Mouse (Mus musculus) lung, adult 18-20 months (tissue): ENCODE results near the gene St7.

Source experiments
- DNase-seq, 2 experiments: peaks; one replicate each; pipeline ENCODE4 v3.0.0; 2022; ENCODE audit warnings: mixed read lengths in 2 of 2

Gene St7

GRCm38 (mm10) chr6:17769972-17770644 lies 77.4 kb downstream of the St7 start:
- DNase-seq, result no peak

- peak in 1 of 2 experiments; percentile 35 for DNase-seq
These were observed 78.1 kb downstream of the St7 start for GRCm38 (mm10) chr6:17770645-17771345.

DNA sequence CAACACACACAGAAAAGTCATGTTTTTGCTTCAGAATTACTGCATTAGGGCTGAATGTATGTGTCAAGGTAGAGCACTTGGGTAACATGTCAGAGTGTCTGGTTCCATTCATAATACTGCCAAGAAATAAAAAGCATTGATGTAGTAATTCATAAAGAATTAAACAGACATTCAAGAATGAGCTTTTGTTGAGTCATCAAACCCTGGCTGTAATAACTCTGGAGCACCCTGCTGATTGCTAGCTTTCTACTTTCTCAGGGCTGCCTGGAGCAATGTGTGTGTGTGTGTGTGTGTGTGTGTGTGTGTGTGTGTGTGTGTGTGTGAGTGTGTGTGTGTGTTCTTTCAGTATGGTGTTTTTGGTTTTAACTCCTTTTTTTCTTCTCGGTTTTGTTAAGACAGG lies 78.7 kb downstream of the St7 start:
- no peak for DNase-seq

- peak; percentile 14 to 16 for DNase-seq
These were observed 79.8 kb downstream of the St7 start for GRCm38 (mm10) chr6:17772514-17772913.

- DNase-seq, result no peak
These were observed 83.3 kb downstream of the St7 start for GRCm38 (mm10) chr6:17776041-17776440.

DNA sequence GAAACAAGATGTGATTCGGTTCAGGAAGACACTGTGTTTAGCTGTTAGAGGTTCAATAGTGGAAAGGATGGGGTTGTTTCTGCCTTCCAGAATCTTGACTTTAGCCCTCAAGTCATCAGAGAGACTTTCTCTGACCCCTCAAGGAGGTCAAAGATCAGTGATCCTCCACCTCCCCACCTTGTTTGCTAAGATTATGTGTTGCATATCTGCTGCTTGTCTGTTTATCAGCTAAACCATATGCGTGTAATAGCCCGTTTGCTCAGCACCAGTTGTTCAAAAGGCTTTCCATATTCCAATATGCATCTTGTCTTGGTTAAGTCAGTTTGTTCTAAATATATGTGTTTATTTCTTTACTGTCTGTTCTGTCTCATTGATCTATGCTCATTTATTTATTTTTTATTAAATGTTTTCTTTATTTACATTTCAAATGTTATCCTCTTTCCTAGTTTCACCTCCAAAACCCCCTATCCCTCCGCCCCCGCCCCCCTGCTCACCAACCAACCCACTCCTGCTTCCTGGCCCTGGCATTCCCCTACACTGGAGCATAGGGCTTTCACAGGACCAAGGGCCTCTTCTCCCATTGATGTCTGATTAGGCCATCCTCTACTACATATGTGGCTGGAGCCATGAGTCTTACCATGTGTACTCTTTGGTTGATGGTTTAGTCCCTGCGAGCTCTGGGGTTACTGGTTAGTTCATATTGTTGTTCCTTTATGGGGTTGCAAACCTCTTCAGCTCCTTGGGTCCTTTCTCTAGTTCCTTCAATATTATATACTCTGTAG lies 84.5 kb downstream of the St7 start:
- no peak for DNase-seq

GRCm38 (mm10) chr6:17778648-17779202 lies 86.0 kb downstream of the St7 start:
- DNase-seq, result no peak

- DNase-seq, result no peak
These were observed 90.8 kb downstream of the St7 start for GRCm38 (mm10) chr6:17783511-17783910.

GRCm38 (mm10) chr6:17784523-17784922 lies 91.8 kb downstream of the St7 start:
- no peak for DNase-seq

DNA sequence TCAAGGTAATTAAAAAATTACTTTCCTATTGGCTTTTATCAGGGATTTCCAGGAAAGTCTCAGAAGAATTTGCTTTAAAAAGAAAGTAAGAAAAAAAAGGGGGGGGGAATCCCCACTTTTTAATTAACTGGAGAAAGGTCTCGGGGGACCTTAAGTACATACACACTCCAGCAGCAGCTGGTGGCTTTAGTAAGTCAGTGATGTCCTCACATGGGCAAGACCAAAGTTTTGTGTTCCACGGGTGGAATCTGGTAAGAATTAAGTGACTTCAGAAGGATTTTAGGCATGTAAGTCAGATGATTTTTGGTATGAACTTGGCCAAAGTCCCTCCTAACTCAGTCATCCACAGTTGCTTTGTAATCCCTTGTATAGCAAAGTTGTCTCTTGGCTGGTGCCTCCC lies 92.5 kb downstream of the St7 start:
- DNase-seq, result no peak

DNA sequence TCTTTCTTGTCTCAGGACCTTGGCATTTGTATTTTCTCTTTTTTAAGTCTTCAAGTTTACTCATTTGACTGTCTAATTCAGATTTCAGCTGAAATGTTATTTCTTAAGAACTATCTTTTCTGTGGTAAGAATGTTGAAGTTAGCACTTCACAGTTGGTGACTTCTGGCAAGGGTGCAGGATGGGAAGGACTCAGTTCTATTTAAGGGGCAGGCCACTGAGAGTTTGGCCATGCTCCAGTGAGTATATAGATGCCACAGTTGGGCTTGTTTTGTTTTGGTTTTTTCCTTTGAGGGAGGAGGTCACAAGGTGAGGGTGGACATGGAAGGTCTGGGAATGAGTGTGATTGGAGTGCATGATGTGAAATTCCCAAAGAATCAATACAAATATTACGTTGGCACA lies 95.1 kb downstream of the St7 start:
- DNase-seq, result no peak

DNA sequence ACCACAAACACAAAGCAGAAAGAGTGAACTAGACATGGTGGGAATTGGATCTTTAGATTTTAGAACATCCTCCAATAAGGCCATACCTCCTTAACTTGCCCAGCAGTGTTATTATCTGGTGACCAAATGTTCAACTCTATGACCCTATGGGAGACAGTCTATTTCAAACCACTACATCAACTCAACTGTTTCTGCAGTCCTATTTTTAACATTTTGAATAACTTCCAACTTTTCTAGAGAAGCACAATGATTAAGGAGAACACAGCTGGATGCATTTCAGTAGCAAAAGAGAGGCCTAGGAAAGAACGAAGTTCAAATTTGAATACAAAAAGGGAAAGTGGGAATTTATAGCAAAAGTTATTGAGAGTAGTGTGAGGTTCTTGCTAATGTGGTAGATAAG lies 97.5 kb downstream of the St7 start:
- DNase-seq, result no peak

- DNase-seq, result peak in 1 of 2 experiments; percentile 8
These were observed 100.7 kb downstream of the St7 start for GRCm38 (mm10) chr6:17793471-17793870.

GRCm38 (mm10) chr6:17797271-17797713 lies 104.6 kb downstream of the St7 start:
- DNase-seq, result no peak

DNA sequence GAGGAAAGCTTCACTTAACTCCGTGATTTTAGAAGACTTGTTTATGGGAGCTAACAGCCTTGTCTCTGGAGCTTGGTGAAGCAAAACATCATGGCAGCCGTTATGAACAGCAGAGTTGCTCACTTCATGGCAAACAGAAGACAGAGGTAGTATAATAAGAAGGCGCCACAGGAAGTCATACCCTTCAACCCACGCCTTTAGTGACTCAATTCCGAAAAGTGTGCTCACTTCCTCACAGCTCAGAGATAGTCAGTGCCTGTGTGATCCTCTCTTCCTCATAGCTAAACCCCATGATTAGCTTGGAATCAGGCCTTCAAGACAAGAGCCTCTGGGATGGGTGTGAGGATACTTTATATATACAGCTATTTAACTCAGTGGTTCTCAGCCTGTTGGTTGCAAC lies 108.0 kb downstream of the St7 start:
- DNase-seq, result no peak

GRCm38 (mm10) chr6:17804468-17804867 lies 111.7 kb downstream of the St7 start:
- DNase-seq, result no peak

DNA sequence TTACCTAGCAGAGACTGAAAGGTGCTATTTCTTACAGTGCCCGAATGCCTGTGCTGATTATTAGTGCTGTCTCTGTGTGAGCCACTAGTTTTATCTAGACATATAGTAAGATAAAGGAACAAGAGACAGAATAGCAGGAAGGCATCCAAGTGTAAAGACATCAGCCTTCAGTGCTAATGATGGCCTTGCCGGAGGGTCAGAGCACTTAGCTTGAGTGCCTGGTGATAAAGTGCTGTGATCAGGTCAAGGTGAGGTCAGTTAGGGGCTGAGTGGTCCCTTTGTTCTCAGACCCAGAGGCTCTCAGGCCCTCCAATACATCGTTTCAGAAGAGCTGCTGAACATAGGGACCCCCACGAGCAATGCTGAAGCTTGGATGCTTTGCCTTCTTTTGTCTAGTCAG lies 113.8 kb downstream of the St7 start:
- no peak for DNase-seq

DNA sequence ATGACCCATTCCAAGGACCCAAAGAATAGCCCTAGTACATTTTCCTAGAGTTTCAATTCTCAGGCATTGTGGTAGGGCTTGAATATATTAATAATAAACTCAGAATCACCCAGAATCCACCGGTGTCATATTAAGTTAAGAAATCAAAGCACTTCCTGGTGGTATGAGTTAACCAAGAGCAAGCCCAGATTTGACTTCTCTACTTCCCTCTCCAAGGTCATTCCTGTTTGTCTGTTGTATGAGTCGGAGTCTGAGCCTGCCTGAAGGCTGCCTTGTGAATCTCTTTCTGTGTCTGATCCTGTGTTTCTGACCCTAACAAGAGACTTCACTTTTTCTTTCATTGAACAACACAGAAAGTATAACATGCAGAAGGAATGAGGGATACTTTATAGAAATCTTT lies 118.3 kb downstream of the St7 start:
- DNase-seq, result no peak

GRCm38 (mm10) chr6:17811531-17811930 lies 118.8 kb downstream of the St7 start:
- no peak for DNase-seq

DNA sequence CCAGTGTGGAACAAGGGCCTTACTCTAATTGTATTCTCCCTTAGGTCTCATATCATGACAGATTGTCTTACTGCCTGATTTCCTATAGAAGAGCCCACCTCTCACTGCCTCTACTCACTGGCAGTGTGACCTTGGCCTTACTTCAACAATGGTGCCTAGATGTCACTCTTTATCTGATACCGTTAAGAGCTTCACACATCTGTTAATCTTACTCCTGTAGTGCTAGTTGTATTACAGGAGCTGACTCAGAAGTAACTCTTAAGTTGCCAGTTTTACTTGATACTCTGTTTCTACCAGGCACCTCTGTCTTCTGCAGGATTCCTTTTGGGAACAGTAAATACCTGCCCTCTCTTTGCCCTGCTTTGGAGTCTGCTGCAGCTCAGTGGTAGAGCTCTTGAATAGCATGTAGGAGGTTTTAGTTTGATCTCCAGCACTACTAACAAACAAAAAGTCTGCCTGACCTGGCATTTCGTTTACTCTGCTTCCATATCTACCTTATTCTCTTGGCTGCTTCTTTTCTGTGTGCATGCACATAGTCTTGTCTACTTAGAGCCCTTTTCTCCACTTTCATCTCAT lies 121.4 kb downstream of the St7 start:
- no peak for DNase-seq

DNA sequence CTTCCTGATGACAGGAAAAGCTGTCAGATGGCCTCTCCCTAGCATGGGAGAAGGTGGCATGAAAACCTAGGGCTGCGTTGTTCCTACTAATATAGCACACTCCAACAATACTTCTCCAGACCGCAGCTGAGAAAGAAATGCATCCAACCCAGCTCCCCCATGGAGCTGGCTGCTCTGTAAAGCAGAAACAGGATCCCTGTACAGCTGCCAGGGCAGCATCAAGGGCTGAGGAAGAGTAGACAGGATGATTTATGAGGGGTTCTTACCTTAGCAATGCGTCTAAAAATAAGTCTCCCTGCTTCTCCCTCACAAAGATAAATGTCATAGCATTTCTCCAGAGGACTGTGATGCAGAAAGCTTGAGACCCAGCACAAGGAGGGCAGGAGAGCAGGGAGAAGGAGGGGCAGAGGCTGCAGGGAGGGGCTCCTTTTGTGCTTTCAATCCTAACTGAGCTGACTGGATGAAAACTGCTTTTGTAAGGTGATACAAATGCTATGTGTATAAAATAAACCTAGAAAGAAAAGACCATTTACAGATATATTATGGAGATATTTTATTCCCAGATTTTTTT lies 124.2 kb downstream of the St7 start:
- no peak for DNase-seq

- DNase-seq, result no peak
These were observed 130.9 kb downstream of the St7 start for GRCm38 (mm10) chr6:17823614-17824013.

- DNase-seq, result no peak
These were observed 132.0 kb downstream of the St7 start for GRCm38 (mm10) chr6:17824735-17825134.
